Mouse (Mus musculus) midbrain, postnatal 0 days (tissue): Measurements from ENCODE around the gene Tspan31. TPM values are rescaled to one million over a fixed set of nuclear protein-coding genes. Genes with fewer than 3 reads are reported as not detected.
A peak's percentile ranks its signal among the peaks of the same experiment; 100 is the strongest.

Experiments used
- ATAC-seq: fragments of 200-750 bp; cut with Nextera tagmentation; 2 replicates; pipeline ENCODE4 v1.8.0; 2017; ENCODE audit warnings: moderate number of reproducible peaks, mild to moderate bottlenecking, moderate TSS enrichment, moderate library complexity; ENCODE audit not compliant: low FRiP score
- DNase-seq: peaks from one replicate; pipeline ENCODE4 v3.0.0-alpha.2; 2015; ENCODE audit warnings: low spot score
- H3K27ac ChIP-seq: fragments of 300-500 bp; sonication (generic); 2 replicates; pipeline ENCODE4 v1.5.1; 2014; ENCODE audit warnings: low read depth, mild to moderate bottlenecking, low read length, mixed read lengths
- H3K27me3 ChIP-seq: fragments of 300-500 bp; sonication (generic); 2 replicates; pipeline ENCODE4 v1.6.1; 2014; ENCODE audit warnings: low read length, control low read depth, mixed read lengths; ENCODE audit not compliant: insufficient read depth
- H3K36me3 ChIP-seq: fragments of 300-500 bp; sonication (generic); 2 replicates; pipeline ENCODE4 v1.6.1; 2014; ENCODE audit warnings: low read length, control low read depth, mixed read lengths; ENCODE audit not compliant: insufficient read depth
- H3K4me1 ChIP-seq: fragments of 300-500 bp; sonication (generic); 2 replicates; pipeline ENCODE4 v1.6.1; 2014; ENCODE audit warnings: mild to moderate bottlenecking, control low read depth, antibody characterized with exemption, low read length, mixed read lengths; ENCODE audit not compliant: insufficient read depth
- H3K4me2 ChIP-seq: fragments of 300-500 bp; sonication (generic); 2 replicates; pipeline ENCODE4 v1.6.1; 2014; ENCODE audit warnings: low read depth, mild to moderate bottlenecking, low read length, mixed read lengths; ENCODE audit not compliant: poor library complexity, severe bottlenecking
- H3K4me3 ChIP-seq: fragments of 300-500 bp; sonication (generic); 2 replicates; pipeline ENCODE4 v1.5.1; 2014; ENCODE audit warnings: low read depth, mild to moderate bottlenecking, low read length, moderate library complexity
- H3K9ac ChIP-seq: fragments of 300-500 bp; sonication (generic); replicated peaks from 2 replicates; pipeline ENCODE4 v1.6.1; 2014; ENCODE audit warnings: mild to moderate bottlenecking, low read length, moderate library complexity, mixed read lengths; ENCODE audit not compliant: poor library complexity, severe bottlenecking
- H3K9me3 ChIP-seq: fragments of 300-500 bp; sonication (generic); 2 replicates; pipeline ENCODE4 v1.6.1; 2016; ENCODE audit warnings: low read length, control low read depth
- CTCF ChIP-seq: IDR thresholded peaks from 2 replicates; pipeline ENCODE4 v1.5.1; 2016; ENCODE audit warnings: antibody characterized with exemption, mild to moderate bottlenecking
- WGBS: fragments of 180-500 bp; shearing (Covaris S2); extraction: QIAGEN DNeasy Blood & Tissue Kit; methylation state at CpG from one replicate; pipeline ENCODE4 v1.1.7; 2014; 5-methylcytosine and 5-hydroxymethylcytosine counted together
- polyA plus RNA-seq: library from polyadenylated mRNA; unstranded; fragments of >200 nt; fragmentation: Nextera tagmentation; extraction: Ambion mirVana; gene quantifications from 2 replicates; pipeline ENCODE4 v1.2.1, GENCODE M21; 2015
- total RNA-seq: library from RNA; depleted of rRNA; stranded (reverse); fragments of >200 nt; gene quantifications from 2 replicates; pipeline ENCODE4 v1.2.3, GENCODE M21; 2014

Tspan31 gene
- total and polyA plus RNA-seq, 2 experiments from 2014 or later = 101 to 122 TPM

GRCm38 (mm10) chr10:127099868-127100267 lies 29.8 kb upstream of the Tspan31 start:
- H3K4me2 ChIP-seq = no peak overlapping the region
- no peaks in the 10 kb centered on the region for H3K27me3 ChIP-seq
- no peak for ATAC-seq
- H3K4me1 ChIP-seq = no peaks in the 10 kb centered on the region
- 94% methylated on average over 15 of the region's 15 CpGs for WGBS
- H3K36me3 ChIP-seq = peaks cover 48% of the 10 kb centered on the region
- H3K9me3 ChIP-seq = no peaks in the 10 kb centered on the region
- DNase-seq = no peak
- no peak overlapping the region for H3K9ac ChIP-seq
- no peak for TF ChIP-seq CTCF
- no peak overlapping the region for H3K27ac ChIP-seq
- H3K4me3 ChIP-seq = no peak overlapping the region

- no peak for TF ChIP-seq CTCF
- DNase-seq = no peak
- H3K4me1 ChIP-seq = peaks cover 3% of the 10 kb centered on the region; the same call in 1 of the 2 replicates
- no peak overlapping the region for H3K9ac ChIP-seq
- H3K36me3 ChIP-seq = peaks cover 49% of the 10 kb centered on the region
- ATAC-seq = no peak
- no peak overlapping the region for H3K4me2 ChIP-seq
- H3K27ac ChIP-seq = no peak overlapping the region
- no peak overlapping the region for H3K4me3 ChIP-seq
- H3K9me3 ChIP-seq = no peaks in the 10 kb centered on the region
- 88% methylated on average over 10 of the region's 10 CpGs for WGBS
- H3K27me3 ChIP-seq = no peaks in the 10 kb centered on the region
Observed at GRCm38 (mm10) chr10:127099191-127099590, 29.1 kb upstream of the Tspan31 start.

GRCm38 (mm10) chr10:127098514-127098913 lies 28.4 kb upstream of the Tspan31 start:
- Histone ChIP-seq H3K9me3 (no peaks in the 10 kb centered on the region), H3K36me3 (peaks cover 49% of the 10 kb centered on the region), H3K4me2 (no peak overlapping the region), H3K9ac (no peak overlapping the region), H3K4me3 (no peak overlapping the region), H3K27ac (no peak overlapping the region), H3K27me3 (no peaks in the 10 kb centered on the region), H3K4me1 (peaks cover 3% of the 10 kb centered on the region; the same call in 1 of the 2 replicates)
- 84% methylated on average over 20 of the region's 20 CpGs for whole genome bisulfite sequencing
- no peak for ATAC-seq
- DNase-seq = no peak
- peak; percentile 15; the same call in 1 of the 2 replicates for TF ChIP-seq CTCF

- Histone ChIP-seq H3K36me3 (peaks cover 56% of the 10 kb centered on the region), H3K27me3 (no peaks in the 10 kb centered on the region), H3K9ac (no peak overlapping the region), H3K9me3 (no peaks in the 10 kb centered on the region), H3K4me2 (no peak overlapping the region), H3K4me3 (no peak overlapping the region), H3K27ac (peak overlapping the region; percentile 62), H3K4me1 (peaks cover 13% of the 10 kb centered on the region; the same call in 1 of the 2 replicates)
- DNase-seq = peak; percentile 54
- WGBS = 34% methylated on average over 7 of the region's 7 CpGs
- no peak for ATAC-seq
- no peak for TF ChIP-seq CTCF
Observed at GRCm38 (mm10) chr10:127094382-127094802, 24.3 kb upstream of the Tspan31 start.

GRCm38 (mm10) chr10:127092742-127093141 lies 22.7 kb upstream of the Tspan31 start:
- no peak overlapping the region for H3K9ac ChIP-seq
- peaks cover 54% of the 10 kb centered on the region for H3K36me3 ChIP-seq
- H3K27me3 ChIP-seq = no peaks in the 10 kb centered on the region
- peaks cover 13% of the 10 kb centered on the region; the same call in 1 of the 2 replicates for H3K4me1 ChIP-seq
- no peak for TF ChIP-seq CTCF
- WGBS = 41% methylated on average over 4 of the region's 4 CpGs
- H3K4me2 ChIP-seq = no peak overlapping the region
- H3K27ac ChIP-seq = no peak overlapping the region
- DNase-seq (no peak), ATAC-seq (no peak)
- no peaks in the 10 kb centered on the region for H3K9me3 ChIP-seq
- H3K4me3 ChIP-seq = no peak overlapping the region

- H3K27me3 ChIP-seq = 0 out of 2 replicates have a peak, but pooled peaks cover 4% of the 10 kb centered on the region
- ATAC-seq (no peak), DNase-seq (peak; percentile 20)
- no peak overlapping the region; the same call in 1 of the 2 replicates for H3K9ac ChIP-seq
- no peak overlapping the region for H3K27ac ChIP-seq
- WGBS = 14% methylated on average over 35 of the region's 51 CpGs
- peaks cover 57% of the 10 kb centered on the region for H3K36me3 ChIP-seq
- no peak overlapping the region for H3K4me2 ChIP-seq
- no peak overlapping the region for H3K4me3 ChIP-seq
- H3K9me3 ChIP-seq = no peaks in the 10 kb centered on the region
- TF ChIP-seq CTCF = peak; percentile 15; the same call in 1 of the 2 replicates
- peaks cover 13% of the 10 kb centered on the region; the same call in 1 of the 2 replicates for H3K4me1 ChIP-seq
Observed at GRCm38 (mm10) chr10:127091507-127092396, 21.7 kb upstream of the Tspan31 start.
